Mouse (Mus musculus) testis, adult 2 months (tissue): ENCODE measurements around the gene Igsf3.

Source experiments
- CTCF ChIP-seq: fragments of 200-500 bp; IDR thresholded peaks from 2 replicates; pipeline ENCODE4 v1.5.1; 2012; ENCODE audit warnings: low read depth, mild to moderate bottlenecking, inconsistent platforms, low read length, moderate library complexity; ENCODE audit not compliant: control insufficient read depth, insufficient read depth, insufficient replicate concordance
- POLR2A ChIP-seq: fragments of 200-500 bp; IDR thresholded peaks from 2 replicates; pipeline ENCODE4 v1.6.1; 2012; ENCODE audit warnings: low read depth, mild to moderate bottlenecking, inconsistent platforms, low read length, moderate library complexity; ENCODE audit not compliant: control insufficient read depth

DNA sequence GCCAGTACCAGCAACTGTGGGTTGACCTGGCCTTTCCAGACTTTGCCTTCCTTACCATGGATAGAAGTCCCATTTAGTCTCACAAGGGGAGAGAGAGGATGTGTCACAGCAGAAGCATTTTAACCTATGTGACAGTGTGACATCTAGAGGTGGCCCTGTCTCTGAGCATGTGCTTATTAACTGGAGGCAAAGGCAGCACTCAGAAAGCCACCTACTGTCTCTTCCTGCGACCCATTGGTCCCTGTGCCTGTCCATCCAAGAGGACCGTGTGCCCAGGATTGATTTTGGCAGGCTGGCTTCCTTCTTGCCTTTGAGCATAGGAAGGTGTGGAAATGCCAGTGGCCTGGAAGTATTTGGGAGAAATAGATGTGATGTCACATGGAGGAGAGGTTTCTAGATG, 22.0 kb downstream of the Igsf3 start:
- no peak for TF ChIP-seq CTCF
- no peak for TF ChIP-seq POLR2A
